Mouse (Mus musculus): ENCODE data around the gene Tnf.

DNA sequence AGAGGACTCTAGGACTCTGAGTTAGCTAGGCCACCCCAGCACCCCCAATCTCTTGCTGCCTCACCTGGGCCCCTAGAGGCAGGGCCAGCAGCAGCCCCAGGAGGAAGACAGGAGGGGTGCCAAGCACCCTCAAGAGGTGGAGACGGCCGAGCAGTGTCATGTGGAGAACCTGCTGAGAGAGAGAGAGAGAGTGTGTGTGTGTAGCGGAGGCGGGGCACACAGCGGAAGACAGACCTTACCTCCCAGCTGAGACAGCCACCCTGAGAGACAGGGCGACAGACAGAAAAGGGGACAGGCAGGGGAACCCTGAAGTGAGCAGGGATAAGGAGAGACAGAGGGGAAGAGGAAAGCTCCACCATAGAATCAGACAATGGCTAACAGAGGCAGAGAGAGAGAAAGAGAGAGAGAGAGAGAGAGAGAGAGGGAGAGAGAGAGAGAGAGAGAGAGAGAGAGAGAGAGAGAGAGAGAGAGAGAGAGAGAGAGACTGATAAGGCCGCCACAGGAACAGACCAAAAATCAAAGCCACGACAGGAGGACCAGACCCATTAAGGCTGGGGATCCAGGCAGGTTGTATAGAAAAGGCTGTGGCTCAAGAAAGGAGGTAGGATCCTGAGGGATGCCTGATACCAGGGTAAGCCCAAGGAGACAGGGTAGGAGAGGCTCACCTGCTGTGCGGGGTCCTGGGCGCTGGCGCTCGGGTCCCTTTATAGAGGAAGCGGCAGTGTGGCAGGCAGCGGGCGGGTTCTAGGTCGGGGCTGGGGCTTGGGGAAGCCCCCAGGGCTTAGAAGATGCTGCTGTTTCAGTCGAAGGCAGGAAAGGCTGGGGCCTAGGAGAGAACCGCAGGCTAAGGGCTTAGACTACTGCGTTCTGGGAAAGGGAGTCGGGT is 2.9 kb upstream of the Tnf start, which contains the start of gene Lta:
- TF ChIP-seq MAX (IDR thresholded peaks at IDR 0.05; ENCODE audit: low read depth) (no peak), POLR2A (IDR thresholded peaks at IDR 0.05; ENCODE audit: insufficient read length, low read depth) (no peak), POLR2AphosphoS2 (IDR thresholded peaks at IDR 0.05; ENCODE audit: insufficient read length, low read depth) (no peak), USF1 (IDR thresholded peaks at IDR 0.05; ENCODE audit: low read depth) (no peak), SRF (IDR thresholded peaks at IDR 0.05; ENCODE audit: control insufficient read depth, insufficient read length, low read depth) (no peak), E2F4 (IDR thresholded peaks at IDR 0.05; ENCODE audit: insufficient read depth) (no peak), MYOD1 (IDR thresholded peaks at IDR 0.05; ENCODE audit: control insufficient read depth in 1 of 3, insufficient read length in 2 of 3, low read depth in 2 of 3) (no peak), TCF3 (IDR thresholded peaks at IDR 0.05; ENCODE audit: insufficient read length, low read depth) (no peak), CEBPB (IDR thresholded peaks at IDR 0.05; ENCODE audit: insufficient read depth, poor library complexity, severe bottlenecking) (no peak), TCF12 (IDR thresholded peaks at IDR 0.05; ENCODE audit: insufficient read depth, poor library complexity, severe bottlenecking) (no peak), REST (IDR thresholded peaks at IDR 0.05; ENCODE audit: insufficient read depth, insufficient read length) (no peak)

Measured in myocyte (in vitro differentiated cells).